Mouse (Mus musculus): ENCODE results near the gene Tgfbr2.

- TF ChIP-seq NELFE (IDR thresholded peaks at IDR 0.05; ENCODE audit: low read depth, low read length) (no peak), MAZ (IDR thresholded peaks at IDR 0.05; ENCODE audit: low read depth, low read length) (no peak), UBTF (IDR thresholded peaks at IDR 0.05; ENCODE audit: borderline replicate concordance, insufficient read depth, low read depth, low read length) (no peak), CTCF (IDR thresholded peaks at IDR 0.05 in 2 of 3, conservative IDR thresholded peaks at IDR 0.05 in 1 of 3; ENCODE audit: control insufficient read depth in 1 of 3, insufficient read depth in 1 of 3, low read depth in 2 of 3, low read length in 3 of 3, poor library complexity in 1 of 3, severe bottlenecking in 1 of 3) (no peak), SIN3A (IDR thresholded peaks at IDR 0.05; ENCODE audit: low read length) (no peak)
These were observed 12.1 kb upstream of the Tgfbr2 start for GRCm38 (mm10) chr9:116187181-116187731.
